Mouse (Mus musculus) liver, embryonic 18 days (tissue): ENCODE measurements around the gene Nlrp1b. TPM values are rescaled to one million over a fixed set of nuclear protein-coding genes. Genes with fewer than 3 reads are reported as not detected.

Source experiments
- polyA plus RNA-seq: library from polyadenylated mRNA; depleted of rRNA; stranded (reverse); fragments of >200 nt; gene quantifications from 2 replicates; pipeline ENCODE4 v1.2.3, GENCODE M21; 2012; rRNA removed

Gene Nlrp1b
- 0.35 and 0.38 TPM in 2 replicates for polyA plus RNA-seq

DNA sequence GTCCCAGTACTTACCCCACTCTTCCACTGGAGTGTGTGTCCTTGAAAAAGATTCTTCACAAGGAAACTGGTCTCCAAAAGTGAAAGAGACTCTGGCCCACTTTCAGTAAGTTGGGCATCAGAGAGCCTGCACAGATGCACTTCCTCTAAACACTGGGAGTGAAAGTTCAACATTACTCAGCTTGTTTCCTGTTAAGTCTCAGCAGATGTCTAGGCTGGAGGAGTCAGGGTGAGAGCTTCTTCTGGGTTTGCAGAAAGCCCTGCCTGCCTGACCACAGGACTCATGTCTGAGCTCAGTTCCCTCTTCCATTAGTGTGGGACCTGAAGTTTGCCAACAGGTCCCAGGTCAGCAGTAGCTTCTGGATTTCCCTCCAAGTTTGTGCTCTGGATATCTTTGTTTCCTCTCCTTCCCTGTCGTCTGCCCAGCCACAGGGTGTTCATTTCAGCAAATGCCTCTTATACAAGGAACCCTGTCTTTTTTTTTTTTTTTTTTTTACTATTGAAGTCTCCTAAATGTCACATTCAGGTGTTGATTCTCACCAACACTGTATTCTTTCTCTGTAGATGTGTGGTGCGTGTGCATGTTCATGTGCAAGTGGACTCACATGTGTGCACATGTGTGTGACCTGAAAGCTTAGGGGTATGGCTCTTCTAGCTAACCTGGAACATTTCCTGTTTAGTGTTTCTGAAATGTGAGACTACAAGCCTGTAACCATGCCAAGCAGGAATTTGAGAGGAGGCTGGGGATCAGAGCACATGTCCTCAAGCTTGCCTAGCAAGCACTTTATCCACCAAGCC is at the start of gene Nlrp1b:
Gene Nlrp1b (minus strand): TSS at position 50 of the 797 bp plus-strand sequence.

DNA sequence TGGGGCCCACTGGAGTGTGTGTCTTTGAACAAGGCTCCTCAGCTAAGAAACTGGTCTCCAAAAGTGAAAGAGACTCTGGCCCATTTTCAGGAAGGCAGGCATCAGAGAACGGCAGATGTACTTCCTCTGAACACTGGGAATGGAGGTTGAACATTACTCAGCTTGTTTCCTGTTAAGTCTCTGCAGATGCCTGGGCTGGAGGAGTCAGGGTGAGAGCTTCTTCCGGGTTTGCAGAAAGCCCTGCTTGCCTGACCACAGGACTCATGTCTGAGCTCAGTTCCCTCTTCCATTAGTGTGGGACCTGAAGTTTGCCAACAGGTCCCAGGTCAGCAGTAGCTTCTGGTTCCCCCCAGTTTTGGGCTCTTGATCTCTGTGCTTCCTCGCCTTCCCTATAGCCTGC is 85.9 kb downstream of the Nlrp1b start, which contains the start of gene Nlrp1a:
Gene Nlrp1a (minus strand): TSS at position 44 of the 400 bp plus-strand sequence.

Other genes with a start within 250 kb of the Nlrp1b start
- 78.4 and 85.4 TPM in 2 replicates for gene C1qbp, start 247.7 kb downstream of the Nlrp1b start, polyA plus RNA-seq
- gene Dhx33, start 226.3 kb downstream of the Nlrp1b start, polyA plus RNA-seq = 6.2 TPM in 2 replicates
- 11.4 and 12.2 TPM in 2 replicates for gene Mis12, start 211.1 kb downstream of the Nlrp1b start, polyA plus RNA-seq
- gene Derl2, start 210.9 kb downstream of the Nlrp1b start, polyA plus RNA-seq = 29.3 and 29.4 TPM in 2 replicates
- gene 6330403K07Rik, start 197.2 kb downstream of the Nlrp1b start, polyA plus RNA-seq = 0.60 and 0.93 TPM in 2 replicates
- gene Nlrp1a, start 86.0 kb downstream of the Nlrp1b start, polyA plus RNA-seq = 0.16 and 0.19 TPM in 2 replicates